Mouse (Mus musculus) thymus, postnatal 36 days (tissue): Measurements from ENCODE around the gene Cachd1.

Experiments
- DNase-seq, 2 experiments: peaks; one replicate each; pipeline ENCODE4 v3.0.0; 2022; ENCODE audit warnings: mixed read lengths in 2 of 2

Cachd1 gene

GRCm38 (mm10) chr4:101076425-101076824 lies 299.9 kb downstream of the Cachd1 start:
- no peak for DNase-seq
